ENCODE assay signal across 31 mouse cellular contexts in genomic region chr16:30436276-30436675, GRCm38 (mm10).
"Had no signal": no experiment of that assay in that cellular context is flagged by ENCODE, and none has a peak within 500 bp of the region (broad histone marks: within the 10 kb centered on the region; RNA-seq: fewer than 3 reads in every experiment).

No protein-coding gene starts in this region.

- ATAC-seq: liver, embryonic 12.5 days; liver, postnatal 0 days; lung, postnatal 0 days; midbrain, embryonic 13.5 days; midbrain, embryonic 15.5 days; midbrain, embryonic 16.5 days had no signal

- H3K27ac ChIP-seq: limb, embryonic 10.5 days; limb, embryonic 12.5 days; limb, embryonic 13.5 days; limb, embryonic 15.5 days; liver, embryonic 12.5 days; liver, embryonic 13.5 days; liver, embryonic 14.5 days; liver, embryonic 15.5 days; lung, embryonic 15.5 days; macrophage; midbrain, embryonic 10.5 days; midbrain, embryonic 12.5 days; midbrain, embryonic 13.5 days; midbrain, embryonic 15.5 days; neural tube, embryonic 12.5 days; neural tube, embryonic 13.5 days had no signal

- H3K4me3 ChIP-seq: limb, embryonic 10.5 days; limb, embryonic 12.5 days; limb, embryonic 13.5 days; limb, embryonic 15.5 days; liver, embryonic 12.5 days; liver, embryonic 13.5 days; liver, embryonic 15.5 days; lung, embryonic 15.5 days; megakaryocyte, embryonic 14.5 days; midbrain, embryonic 10.5 days; midbrain, embryonic 12.5 days; midbrain, embryonic 13.5 days; midbrain, embryonic 15.5 days; myocyte; neural tube, embryonic 12.5 days; neural tube, embryonic 13.5 days had no signal

- DNase-seq: left cerebral cortex, postnatal 4 days; liver; liver, embryonic 13.5 days; lung, adult 18-20 months; lung, adult 2 months; lung, embryonic 14.5 days; lung, postnatal 10 days; lung, postnatal 14 days; lung, postnatal 36 days; lung, postnatal 4 days; midbrain, embryonic 14.5 days had no signal
